Mouse (Mus musculus): ENCODE data around the gene Kcnv2. TPM values are rescaled to one million over a fixed set of nuclear protein-coding genes. Genes with fewer than 3 reads are reported as not detected.

The Kcnv2 gene
- polyA plus RNA-seq, 1 experiment from 2014 or later = not detected

DNA sequence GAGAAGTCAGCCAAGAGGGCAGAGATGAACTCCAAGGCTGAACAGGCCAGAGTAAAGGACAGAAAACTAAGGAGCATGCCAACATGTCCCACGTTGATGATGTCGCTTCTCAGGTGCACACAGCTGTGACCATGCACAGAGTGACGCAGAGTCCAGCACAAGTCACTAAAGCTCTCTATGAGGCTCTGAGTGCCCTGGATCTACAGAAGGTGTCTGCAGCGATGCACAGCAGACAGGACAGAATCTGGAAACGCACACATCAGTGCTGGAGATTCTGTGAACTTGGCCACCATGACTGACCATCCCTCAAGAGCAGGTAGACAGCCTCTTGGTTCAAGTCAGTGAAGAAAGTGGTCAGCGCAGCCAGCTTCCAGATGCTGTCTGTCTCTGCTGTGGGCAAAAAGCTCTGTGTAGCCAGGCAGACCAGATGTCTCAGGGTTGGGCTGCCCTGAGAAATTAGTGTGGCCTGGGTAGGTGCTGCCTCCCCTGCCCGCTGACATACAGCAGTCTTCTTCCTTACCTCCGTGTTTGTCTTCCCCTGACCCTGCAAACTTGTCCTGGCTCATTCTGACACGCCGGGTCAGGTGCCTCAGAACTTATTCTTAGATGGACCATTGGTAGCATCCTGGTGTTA is 43.8 kb downstream of the Kcnv2 start:
- peaks cover 6% of the 10 kb centered on the region for H3K4me1 ChIP-seq
- no peaks in the 10 kb centered on the region for H3K36me3 ChIP-seq
- H3K27me3 ChIP-seq (replicated peaks) = no peaks in the 10 kb centered on the region
- H3K4me2 ChIP-seq = no peak overlapping the region
- WGBS = 86% methylated on average over 10 of the region's 10 CpGs
- H3K4me3 ChIP-seq (replicated peaks) = no peak overlapping the region
- no peaks in the 10 kb centered on the region for H3K9me3 ChIP-seq (replicated peaks)
- no peak overlapping the region for H3K9ac ChIP-seq (replicated peaks)
- H3K27ac ChIP-seq (replicated peaks) = no peak overlapping the region
- ATAC-seq (ENCODE audit: low FRiP score) = no peak

- 74% methylated on average over 3 of the region's 3 CpGs for WGBS
Measured at GRCm38 (mm10) chr19:27369461-27370135, 47.2 kb downstream of the Kcnv2 start.

DNA sequence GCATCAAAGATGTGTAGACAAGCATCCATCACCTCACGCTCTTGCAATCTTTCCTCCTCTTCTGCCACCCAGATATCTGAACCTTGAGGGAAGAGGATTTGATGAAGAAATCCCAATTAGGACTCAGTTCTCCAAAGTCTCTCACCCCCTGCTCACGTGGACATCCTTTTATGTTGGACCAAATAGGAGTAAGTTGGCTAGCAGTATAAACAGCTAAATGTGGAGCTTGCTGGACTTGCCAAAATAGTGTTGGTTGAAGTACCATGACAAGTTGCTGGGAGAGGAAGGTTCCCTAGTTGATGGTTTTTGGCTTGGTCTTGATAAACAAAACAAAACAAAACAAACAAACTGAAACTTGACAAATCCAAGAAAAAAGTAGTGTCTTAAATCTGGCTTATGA is 47.8 kb downstream of the Kcnv2 start:
- H3K4me2 ChIP-seq = no peak overlapping the region
- H3K9me3 ChIP-seq (replicated peaks) = no peaks in the 10 kb centered on the region
- H3K9ac ChIP-seq (replicated peaks) = no peak overlapping the region
- H3K27ac ChIP-seq (replicated peaks) = no peak overlapping the region
- H3K27me3 ChIP-seq (replicated peaks) = no peaks in the 10 kb centered on the region
- H3K4me1 ChIP-seq = no peaks in the 10 kb centered on the region
- H3K36me3 ChIP-seq = no peaks in the 10 kb centered on the region
- no peak for ATAC-seq (ENCODE audit: low FRiP score)
- 76% methylated on average over 2 of the region's 2 CpGs for WGBS
- no peak overlapping the region for H3K4me3 ChIP-seq (replicated peaks)

More at GRCm38 (mm10) chr19:27369461-27370135, 47.2 kb downstream of the Kcnv2 start:
- Histone ChIP-seq H3K9ac (replicated peaks) (no peak overlapping the region), H3K4me3 (replicated peaks) (no peak overlapping the region), H3K27ac (replicated peaks) (no peak overlapping the region), H3K4me2 (no peak overlapping the region), H3K27me3 (replicated peaks) (no peaks in the 10 kb centered on the region), H3K9me3 (replicated peaks) (no peaks in the 10 kb centered on the region), H3K36me3 (no peaks in the 10 kb centered on the region), H3K4me1 (peaks cover 1% of the 10 kb centered on the region)
- ATAC-seq (ENCODE audit: low FRiP score) = no peak

GRCm38 (mm10) chr19:27370784-27371183 is 48.4 kb downstream of the Kcnv2 start:
- no peak for ATAC-seq (ENCODE audit: low FRiP score)
- Histone ChIP-seq H3K36me3 (no peaks in the 10 kb centered on the region), H3K4me2 (no peak overlapping the region), H3K27me3 (replicated peaks) (no peaks in the 10 kb centered on the region), H3K9me3 (replicated peaks) (no peaks in the 10 kb centered on the region), H3K4me3 (replicated peaks) (no peak overlapping the region), H3K9ac (replicated peaks) (no peak overlapping the region), H3K4me1 (no peaks in the 10 kb centered on the region), H3K27ac (replicated peaks) (no peak overlapping the region)
- WGBS = 70% methylated on average over 2 of the region's 2 CpGs

DNA sequence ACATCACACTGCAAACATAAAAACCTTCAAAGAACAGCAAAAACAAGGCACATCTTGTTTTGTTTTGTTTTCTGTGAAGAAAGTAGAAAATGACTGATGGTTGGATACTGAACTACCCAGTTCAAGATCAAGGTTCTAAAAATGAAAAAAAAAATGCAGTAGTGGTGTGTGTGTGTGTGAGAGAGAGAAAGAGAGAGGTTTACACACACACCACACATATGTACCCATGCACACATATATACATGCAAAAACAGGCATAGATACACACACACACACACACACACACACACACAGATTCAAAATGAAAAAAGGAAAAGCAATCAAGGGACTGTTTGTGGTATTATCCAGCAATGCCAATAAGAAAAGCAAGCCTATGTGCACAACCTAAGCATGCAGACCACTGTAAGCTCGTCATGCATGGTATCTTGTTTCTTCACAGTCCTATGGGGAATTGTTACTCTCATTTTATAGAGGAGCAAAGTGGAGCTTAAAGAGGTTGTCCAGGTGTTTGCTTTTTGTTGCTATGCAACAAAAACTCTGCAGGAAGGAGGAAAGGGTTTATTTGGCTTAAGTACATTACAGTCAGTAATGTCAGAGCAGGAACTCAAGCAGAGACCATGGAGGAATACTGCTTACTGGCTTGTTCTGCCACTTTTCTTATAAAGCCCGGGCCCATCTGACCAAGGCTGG is 57.5 kb downstream of the Kcnv2 start:
- no peak for ATAC-seq (ENCODE audit: low FRiP score)
- Histone ChIP-seq H3K27ac (replicated peaks) (no peak overlapping the region), H3K4me1 (no peaks in the 10 kb centered on the region), H3K27me3 (replicated peaks) (no peaks in the 10 kb centered on the region), H3K4me3 (replicated peaks) (no peak overlapping the region), H3K9ac (replicated peaks) (no peak overlapping the region), H3K4me2 (no peak overlapping the region), H3K36me3 (no peaks in the 10 kb centered on the region; the same call in 1 of the 2 replicates), H3K9me3 (replicated peaks) (no peaks in the 10 kb centered on the region)
- WGBS = 80% methylated on average over 2 of the region's 2 CpGs

DNA sequence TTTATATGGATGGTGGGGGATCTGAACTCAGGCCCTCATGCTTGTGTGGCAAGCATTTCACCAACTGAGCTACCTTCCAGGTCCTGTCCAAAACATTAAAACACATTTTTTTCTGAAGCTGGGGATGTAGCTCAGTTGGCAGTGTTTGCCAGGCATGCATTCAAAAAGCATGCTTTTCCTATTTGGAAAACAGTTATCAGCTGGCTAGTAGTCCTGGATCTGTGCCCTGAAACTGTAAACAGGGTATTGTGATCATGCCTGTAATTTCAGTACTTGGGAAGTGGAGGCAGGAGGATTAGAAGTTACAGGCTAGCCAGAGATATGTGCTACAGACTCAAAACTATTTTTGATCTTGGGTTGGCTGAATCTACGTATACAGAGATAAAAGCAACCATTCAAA is 59.7 kb downstream of the Kcnv2 start:
- H3K9me3 ChIP-seq (replicated peaks) = no peaks in the 10 kb centered on the region
- 78% methylated on average over 1 of the region's 1 CpGs for WGBS
- H3K27ac ChIP-seq (replicated peaks) = no peak overlapping the region
- H3K4me1 ChIP-seq = no peaks in the 10 kb centered on the region
- no peak overlapping the region for H3K4me3 ChIP-seq (replicated peaks)
- H3K4me2 ChIP-seq = no peak overlapping the region
- no peaks in the 10 kb centered on the region for H3K27me3 ChIP-seq (replicated peaks)
- H3K36me3 ChIP-seq = peaks cover 20% of the 10 kb centered on the region
- ATAC-seq (ENCODE audit: low FRiP score) = no peak
- H3K9ac ChIP-seq (replicated peaks) = no peak overlapping the region

DNA sequence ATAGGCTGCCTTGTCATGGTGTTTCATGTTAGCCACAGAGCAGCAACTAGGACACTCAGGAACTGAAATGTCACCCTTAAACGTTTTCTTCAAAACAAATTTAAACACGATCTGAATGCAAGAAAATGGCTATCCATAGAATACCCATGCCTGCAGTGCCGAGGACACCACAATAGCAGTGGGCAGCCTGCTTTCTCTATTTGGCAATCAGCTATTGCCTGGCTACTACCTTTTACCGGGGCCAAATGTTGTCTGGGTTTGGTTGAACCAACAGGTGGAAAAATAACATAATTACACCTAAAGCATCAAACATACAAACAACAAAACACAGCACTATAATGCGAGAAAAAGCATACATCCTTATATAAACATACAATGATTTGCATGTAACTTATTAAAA is 60.9 kb downstream of the Kcnv2 start:
- no peak for ATAC-seq (ENCODE audit: low FRiP score)
- no peak overlapping the region for H3K4me2 ChIP-seq
- H3K4me1 ChIP-seq = no peaks in the 10 kb centered on the region
- H3K27me3 ChIP-seq (replicated peaks) = no peaks in the 10 kb centered on the region
- no peak overlapping the region for H3K9ac ChIP-seq (replicated peaks)
- H3K4me3 ChIP-seq (replicated peaks) = no peak overlapping the region
- peaks cover 31% of the 10 kb centered on the region for H3K36me3 ChIP-seq
- no peaks in the 10 kb centered on the region for H3K9me3 ChIP-seq (replicated peaks)
- no peak overlapping the region for H3K27ac ChIP-seq (replicated peaks)
- WGBS = 93% methylated on average over 5 of the region's 5 CpGs

- Histone ChIP-seq H3K9me3 (replicated peaks) (no peaks in the 10 kb centered on the region), H3K27ac (replicated peaks) (no peak overlapping the region), H3K9ac (replicated peaks) (no peak overlapping the region), H3K4me1 (no peaks in the 10 kb centered on the region), H3K4me2 (no peak overlapping the region), H3K27me3 (replicated peaks) (no peaks in the 10 kb centered on the region), H3K36me3 (peaks cover 49% of the 10 kb centered on the region), H3K4me3 (replicated peaks) (no peak overlapping the region)
- ATAC-seq (ENCODE audit: low FRiP score) = no peak
Measured at GRCm38 (mm10) chr19:27385304-27385703, 62.9 kb downstream of the Kcnv2 start.

Other genes starting within 250 kb of the Kcnv2 start
- gene Vldlr, start 106.1 kb upstream of the Kcnv2 start, polyA plus RNA-seq (2015; fragmentation: Nextera tagmentation; extraction: Ambion mirVana) = 21.0 and 21.7 TPM in 2 replicates
- gene Pum3, start 107.2 kb downstream of the Kcnv2 start, polyA plus RNA-seq (2015; fragmentation: Nextera tagmentation; extraction: Ambion mirVana) = 50.7 and 53.5 TPM in 2 replicates